In genomic region chr3:38427200-38427599, GRCm38 (mm10) we compare ENCODE assay signal across 30 mouse cellular contexts. TPM values are rescaled to one million over a fixed set of nuclear protein-coding genes. Genes with fewer than 3 reads are reported as not detected.
DNase-seq lines count a peak whose midpoint lies in the region; ATAC-seq and TF ChIP-seq lines count a peak whose summit lies in the region.
"Had no signal": no experiment of that assay in that cellular context is flagged by ENCODE, and none has a peak within 500 bp of the region (broad histone marks: within the 10 kb centered on the region; RNA-seq: fewer than 3 reads in every experiment).

No protein-coding gene starts in this region.

- no peak overlapping the region for H3K4me3 ChIP-seq in heart, embryonic 12.5 days
- no peak overlapping the region for H3K4me3 ChIP-seq in heart, adult 2 months
- H3K4me3 ChIP-seq in embryonic fibroblast, embryonic 13.5 days (ENCODE audit: insufficient read depth, low read length): no peak overlapping the region
- H3K4me3 ChIP-seq: embryonic facial prominence, embryonic 10.5 days; embryonic facial prominence, embryonic 13.5 days; forebrain, embryonic 10.5 days; forebrain, embryonic 13.5 days; heart, embryonic 15.5 days had no signal

- H3K4me1 ChIP-seq in heart, embryonic 12.5 days (replicated peaks): peaks cover 8% of the 10 kb centered on the region
- peaks cover 2% of the 10 kb centered on the region; the same call in 1 of the 2 replicates for H3K4me1 ChIP-seq in heart, adult 2 months (ENCODE audit: control insufficient read depth, insufficient read depth, low read length)
- peaks cover 10% of the 10 kb centered on the region for H3K4me1 ChIP-seq in embryonic fibroblast, embryonic 13.5 days (ENCODE audit: control insufficient read depth, insufficient read depth, low read length)
- H3K4me1 ChIP-seq: embryonic facial prominence, embryonic 10.5 days; embryonic facial prominence, embryonic 13.5 days; forebrain, embryonic 13.5 days; heart, embryonic 15.5 days had no signal

- H3K9me3 ChIP-seq in heart, embryonic 12.5 days (replicated peaks): no peaks in the 10 kb centered on the region
- H3K9me3 ChIP-seq: embryonic facial prominence, embryonic 10.5 days; embryonic facial prominence, embryonic 13.5 days; forebrain, embryonic 10.5 days; forebrain, embryonic 13.5 days; heart, embryonic 15.5 days had no signal

- TF ChIP-seq CTCF in heart, adult 2 months (IDR thresholded peaks at IDR 0.05): no peak
- TF ChIP-seq CTCF in embryonic fibroblast, embryonic 13.5 days (IDR thresholded peaks at IDR 0.05; ENCODE audit: borderline replicate concordance, insufficient read depth, low read length): no peak

- intact Hi-C loops in heart, adult 2 months (cut with DNase I): no loop called here

- H3K79me2 ChIP-seq in heart, adult 2 months (replicated peaks; ENCODE audit: control insufficient read depth, insufficient read depth, low read length): no peaks in the 10 kb centered on the region

- no peak overlapping the region for H3K9ac ChIP-seq in heart, embryonic 12.5 days
- no peak overlapping the region for H3K9ac ChIP-seq in heart, adult 2 months (ENCODE audit: low read depth, low read length)
- H3K9ac ChIP-seq: embryonic facial prominence, embryonic 13.5 days; forebrain, embryonic 13.5 days; heart, embryonic 15.5 days; hindbrain, embryonic 14.5 days had no signal

- no peaks in the 10 kb centered on the region for H3K36me3 ChIP-seq in heart, embryonic 12.5 days
- H3K36me3 ChIP-seq in heart, adult 2 months (ENCODE audit: control insufficient read depth, insufficient read depth, low read length): no peaks in the 10 kb centered on the region
- H3K36me3 ChIP-seq: embryonic facial prominence, embryonic 10.5 days; embryonic facial prominence, embryonic 13.5 days; forebrain, embryonic 10.5 days; heart, embryonic 15.5 days had no signal

- no peak for ATAC-seq in heart, embryonic 12.5 days (ENCODE audit: insufficient number of reproducible peaks, low FRiP score)
- ATAC-seq: activated CD4-positive, CD25-positive, alpha-beta regulatory T cell, adult 4 months; forebrain, embryonic 13.5 days; hindbrain, postnatal 0 days; inflammation-experienced regulatory T-cells, adult 6 months; intestine, embryonic 16.5 days had no signal

- DNase-seq in heart, adult 2 months: no peak
- peak; percentile 80 for DNase-seq in 3T3-L1 (ENCODE audit: low read depth, low spot score)
- peak; percentile 66 for DNase-seq in Muller cell, postnatal 12 days (ENCODE audit: inconsistent ontology term)
- DNase-seq in frontal cortex, adult 2 months (ENCODE audit: extremely low spot score in 1 of 2, low spot score in 1 of 2): no peak
- no peak for DNase-seq in kidney, postnatal 14 days
- DNase-seq: adrenal gland, adult 8-10 months; adrenal gland, postnatal 25 days; cerebellum, adult 11-12 months; cerebellum, adult 8-10 months; cerebellum, postnatal 10 days; cerebellum, postnatal 36 days; embryo, embryonic 11 days; gastrocnemius, postnatal 10 days; gastrocnemius, postnatal 36 days; heart, postnatal 14 days; heart, postnatal 4 days; kidney, adult 18-20 months had no signal

- WGBS in heart, embryonic 12.5 days: 57% methylated on average over 1 of the region's 1 CpGs
- WGBS in heart, adult 2 months: 67% methylated on average over 1 of the region's 1 CpGs

- no peak for TF ChIP-seq POLR2A in heart, adult 2 months (IDR thresholded peaks at IDR 0.05; ENCODE audit: insufficient read depth, low read depth, low read length)
- TF ChIP-seq POLR2A in embryonic fibroblast, embryonic 13.5 days (IDR thresholded peaks at IDR 0.05; ENCODE audit: low read depth, low read length): no peak

- no peak overlapping the region for H3K4me2 ChIP-seq in heart, embryonic 12.5 days
- H3K4me2 ChIP-seq: embryonic facial prominence, embryonic 13.5 days; forebrain, embryonic 13.5 days; heart, embryonic 11.5 days; heart, embryonic 15.5 days; hindbrain, embryonic 14.5 days had no signal

- TF ChIP-seq EP300 in heart, adult 2 months (IDR thresholded peaks at IDR 0.05; ENCODE audit: insufficient read depth, low read depth, low read length): no peak

- no peaks in the 10 kb centered on the region for H3K27me3 ChIP-seq in heart, embryonic 12.5 days (replicated peaks)
- H3K27me3 ChIP-seq in heart, adult 2 months (ENCODE audit: control insufficient read depth, insufficient read depth, low read length): no peaks in the 10 kb centered on the region
- H3K27me3 ChIP-seq: embryonic facial prominence, embryonic 13.5 days; forebrain, embryonic 13.5 days; heart, embryonic 15.5 days had no signal

- 0 out of 2 replicates have a peak overlapping the region, but pooled peaks have one; percentile 38 for H3K27ac ChIP-seq in heart, embryonic 12.5 days (ENCODE audit: poor library complexity, severe bottlenecking)
- H3K27ac ChIP-seq in heart, adult 2 months: no peak overlapping the region
- H3K27ac ChIP-seq in embryonic fibroblast, embryonic 13.5 days (ENCODE audit: insufficient read depth, low read length): peak overlapping the region; percentile 85
- H3K27ac ChIP-seq: embryonic facial prominence, embryonic 10.5 days; embryonic facial prominence, embryonic 13.5 days; forebrain, embryonic 10.5 days; forebrain, embryonic 13.5 days; heart, embryonic 15.5 days; hindbrain, embryonic 14.5 days; hindbrain, postnatal 0 days had no signal

RNA-seq across cellular contexts. Expression of gene Ankrd50, which starts 57.4 kb away (rescaled TPM):
- 27.3 and 32.4 TPM in 2 replicates for polyA plus RNA-seq in heart, embryonic 12.5 days (2016; fragmentation: Nextera tagmentation; extraction: Ambion mirVana)
- total RNA-seq in heart, adult 2 months (2021): 10 to 100 TPM; 34.0 to 36.8 TPM
- 26.0 and 38.5 TPM in 2 replicates for polyA plus RNA-seq in heart, adult 2 months (2012; rRNA removed)
- polyA plus RNA-seq in embryonic fibroblast, embryonic 13.5 days (2011; ENCODE audit: insufficient read length, low read depth, missing spikeins): 95.1 and 118 TPM in 2 replicates
- 35.5 and 36.6 TPM in 2 replicates for polyA plus RNA-seq in frontal cortex, adult 2 months (2012; rRNA removed)

Comparison
In these comparisons a context has a peak if more than half of its experiments do, and no peak if none do; other contexts are left out.
1. DNase-seq: peak in 3T3-L1 (single experiment) and Muller cell, postnatal 12 days (single experiment); none in heart, adult 2 months (0 of 2), frontal cortex, adult 2 months (0 of 2) and kidney, postnatal 14 days (single experiment).